Mouse (Mus musculus): Measurements from ENCODE around the gene BC004004. TPM values are rescaled to one million over a fixed set of nuclear protein-coding genes. Genes with fewer than 3 reads are reported as not detected.
"Not testable (repeated sequence)": the region's sequence is repeated elsewhere in the genome, so short reads cannot be mapped to it uniquely, and the experiment has no call there.

The BC004004 gene
- total and polyA plus RNA-seq, 3 experiments: 19.8 to 68.0 (median 51.7) TPM

- Histone ChIP-seq H3K4me3 (ENCODE audit: low read depth, low read length) (no peak overlapping the region), H3K36me3 (replicated peaks) (no peaks in the 10 kb centered on the region), H3K9me3 (replicated peaks) (peaks cover 2% of the 10 kb centered on the region), H3K4me1 (ENCODE audit: insufficient read depth, low read depth, low read length) (peaks cover 24% of the 10 kb centered on the region), H3K27me3 (ENCODE audit: insufficient read depth, low read length) (peaks cover 15% of the 10 kb centered on the region)
- no peak for DNase-seq (ENCODE audit: low spot score)
- ATAC-seq (ENCODE audit: extremely low read depth, insufficient number of reproducible peaks, low FRiP score, poor library complexity, severe bottlenecking): no peak
- TF ChIP-seq CTCF (IDR thresholded peaks at IDR 0.05; ENCODE audit: low read depth, low read length) (0 out of 2 replicates have a peak, but pooled peaks have one; percentile 9), GATA1 (IDR thresholded peaks at IDR 0.05; ENCODE audit: borderline replicate concordance, low read length) (no peak), GATA2 (IDR thresholded peaks at IDR 0.05; ENCODE audit: borderline replicate concordance, low read depth, low read length) (no peak)
These were observed 44.7 kb downstream of the BC004004 start for GRCm38 (mm10) chr17:29313300-29313699.

- no peaks in the 10 kb centered on the region for H3K36me3 ChIP-seq (replicated peaks)
- peaks cover 48% of the 10 kb centered on the region for H3K4me1 ChIP-seq (ENCODE audit: insufficient read depth, low read depth, low read length)
- no peak overlapping the region for H3K4me3 ChIP-seq (ENCODE audit: low read depth, low read length)
- peaks cover 11% of the 10 kb centered on the region for H3K27me3 ChIP-seq (ENCODE audit: insufficient read depth, low read length)
- ATAC-seq (ENCODE audit: extremely low read depth, insufficient number of reproducible peaks, low FRiP score, poor library complexity, severe bottlenecking) (no peak), DNase-seq (ENCODE audit: low spot score) (no peak)
- no peak for TF ChIP-seq GATA2 (IDR thresholded peaks at IDR 0.05; ENCODE audit: borderline replicate concordance, low read depth, low read length)
- no peak for TF ChIP-seq TAL1 (conservative IDR thresholded peaks at IDR 0.05; ENCODE audit: low read depth, low read length)
- TF ChIP-seq POLR2AphosphoS5 (IDR thresholded peaks at IDR 0.05; ENCODE audit: insufficient replicate concordance, low read depth, low read length): no peak
- no peak for TF ChIP-seq GATA1 (IDR thresholded peaks at IDR 0.05; ENCODE audit: borderline replicate concordance, low read length)
- no peak for TF ChIP-seq CTCF (IDR thresholded peaks at IDR 0.05; ENCODE audit: low read depth, low read length)
- peaks cover 2% of the 10 kb centered on the region for H3K9me3 ChIP-seq (replicated peaks)
These were observed 47.3 kb downstream of the BC004004 start for GRCm38 (mm10) chr17:29315672-29316465.

- DNase-seq (ENCODE audit: low spot score) (no peak), ATAC-seq (ENCODE audit: extremely low read depth, insufficient number of reproducible peaks, low FRiP score, poor library complexity, severe bottlenecking) (no peak)
- Histone ChIP-seq H3K4me1 (ENCODE audit: insufficient read depth, low read depth, low read length) (peaks cover 58% of the 10 kb centered on the region), H3K4me3 (ENCODE audit: low read depth, low read length) (no peak overlapping the region), H3K27me3 (ENCODE audit: insufficient read depth, low read length) (peaks cover 17% of the 10 kb centered on the region), H3K9me3 (replicated peaks) (peaks cover 2% of the 10 kb centered on the region), H3K36me3 (replicated peaks) (peaks cover under 1% of the 10 kb centered on the region)
- no peak for TF ChIP-seq GATA1 (IDR thresholded peaks at IDR 0.05; ENCODE audit: borderline replicate concordance, low read length)
These were observed 48.3 kb downstream of the BC004004 start for GRCm38 (mm10) chr17:29316891-29317290.

GRCm38 (mm10) chr17:29317380-29317779 lies 48.8 kb downstream of the BC004004 start, which contains the start of gene Pi16:
Pi16 (plus strand) TSS chr17:29317680.
- Histone ChIP-seq H3K4me3 (ENCODE audit: low read depth, low read length) (peak within 1 kb of the TSS; percentile 71; the same call in 1 of the 2 replicates), H3K27me3 (ENCODE audit: insufficient read depth, low read length) (peaks cover 21% of the 10 kb centered on the region), H3K4me1 (ENCODE audit: insufficient read depth, low read depth, low read length) (peaks cover 63% of the 10 kb centered on the region)
- not testable (repeated sequence) for H3K9me3 ChIP-seq (replicated peaks); DNase-seq (ENCODE audit: low spot score); ATAC-seq (ENCODE audit: extremely low read depth, insufficient number of reproducible peaks, low FRiP score, poor library complexity, severe bottlenecking); H3K36me3 ChIP-seq (replicated peaks)

- Histone ChIP-seq H3K27me3 (ENCODE audit: insufficient read depth, low read length) (peaks cover 21% of the 10 kb centered on the region), H3K9me3 (replicated peaks) (peaks cover 2% of the 10 kb centered on the region; the same call in 1 of the 2 replicates), H3K4me1 (ENCODE audit: insufficient read depth, low read depth, low read length) (peaks cover 76% of the 10 kb centered on the region), H3K36me3 (replicated peaks) (peaks cover 10% of the 10 kb centered on the region), H3K4me3 (ENCODE audit: low read depth, low read length) (peak overlapping the region; percentile 71)
- no peak for ATAC-seq (ENCODE audit: extremely low read depth, insufficient number of reproducible peaks, low FRiP score, poor library complexity, severe bottlenecking)
- TF ChIP-seq GATA2 (IDR thresholded peaks at IDR 0.05; ENCODE audit: borderline replicate concordance, low read depth, low read length) (no peak), POLR2AphosphoS5 (IDR thresholded peaks at IDR 0.05; ENCODE audit: insufficient replicate concordance, low read depth, low read length) (no peak), CTCF (IDR thresholded peaks at IDR 0.05; ENCODE audit: low read depth, low read length) (no peak), GATA1 (IDR thresholded peaks at IDR 0.05; ENCODE audit: borderline replicate concordance, low read length) (no peak), TAL1 (conservative IDR thresholded peaks at IDR 0.05; ENCODE audit: low read depth, low read length) (no peak)
- peak; percentile 40 for DNase-seq (ENCODE audit: low spot score)
These were observed 50.2 kb downstream of the BC004004 start for GRCm38 (mm10) chr17:29318731-29319250.

GRCm38 (mm10) chr17:29319476-29319875 lies 50.9 kb downstream of the BC004004 start:
- Histone ChIP-seq H3K27me3 (ENCODE audit: insufficient read depth, low read length) (peaks cover 21% of the 10 kb centered on the region; the same call in 1 of the 2 replicates), H3K36me3 (replicated peaks) (peaks cover 10% of the 10 kb centered on the region), H3K9me3 (replicated peaks) (peaks cover 2% of the 10 kb centered on the region; the same call in 1 of the 2 replicates), H3K4me3 (ENCODE audit: low read depth, low read length) (peak overlapping the region; percentile 71), H3K4me1 (ENCODE audit: insufficient read depth, low read depth, low read length) (peaks cover 80% of the 10 kb centered on the region)
- ATAC-seq (ENCODE audit: extremely low read depth, insufficient number of reproducible peaks, low FRiP score, poor library complexity, severe bottlenecking) (0 out of 2 replicates have a peak, but pooled peaks have one; percentile 9), DNase-seq (ENCODE audit: low spot score) (peak; percentile 45)
- no peak for TF ChIP-seq GATA1 (IDR thresholded peaks at IDR 0.05; ENCODE audit: borderline replicate concordance, low read length)
- TF ChIP-seq TAL1 (conservative IDR thresholded peaks at IDR 0.05; ENCODE audit: low read depth, low read length): no peak
- TF ChIP-seq GATA2 (IDR thresholded peaks at IDR 0.05; ENCODE audit: borderline replicate concordance, low read depth, low read length): no peak
- no peak for TF ChIP-seq CTCF (IDR thresholded peaks at IDR 0.05; ENCODE audit: low read depth, low read length)
- no peak for TF ChIP-seq POLR2AphosphoS5 (IDR thresholded peaks at IDR 0.05; ENCODE audit: insufficient replicate concordance, low read depth, low read length)

Data from G1E (cell line).